Mouse (Mus musculus) hindbrain, embryonic 13.5 days (tissue): ENCODE data around the gene Drp2. TPM values are rescaled to one million over a fixed set of nuclear protein-coding genes. Genes with fewer than 3 reads are reported as not detected.

ENCODE experiments used
- ATAC-seq: fragments of 200-750 bp; cut with Nextera tagmentation; 2 replicates; pipeline ENCODE4 v1.8.0; 2017; ENCODE audit warnings: moderate TSS enrichment; ENCODE audit not compliant: low FRiP score
- H3K27ac ChIP-seq: fragments of 300-500 bp; sonication (generic); 2 replicates; pipeline ENCODE4 v1.5.1; 2015; ENCODE audit warnings: inconsistent platforms, mild to moderate bottlenecking, moderate library complexity
- H3K27me3 ChIP-seq: fragments of 300-500 bp; sonication (generic); 2 replicates; pipeline ENCODE4 v1.6.1; 2015; ENCODE audit warnings: mild to moderate bottlenecking, inconsistent platforms
- H3K36me3 ChIP-seq: fragments of 300-500 bp; sonication (generic); 2 replicates; pipeline ENCODE4 v1.6.1; 2015; ENCODE audit warnings: mild to moderate bottlenecking, inconsistent platforms
- H3K4me1 ChIP-seq: fragments of 300-500 bp; sonication (generic); replicated peaks from 2 replicates; pipeline ENCODE4 v1.6.1; 2015; ENCODE audit warnings: inconsistent platforms
- H3K4me2 ChIP-seq: fragments of 300-500 bp; sonication (generic); 2 replicates; pipeline ENCODE4 v1.6.1; 2015; ENCODE audit warnings: inconsistent platforms, mild to moderate bottlenecking, moderate library complexity
- H3K4me3 ChIP-seq: fragments of 300-500 bp; sonication (generic); 2 replicates; pipeline ENCODE4 v1.5.1; 2015; ENCODE audit warnings: mild to moderate bottlenecking, inconsistent platforms
- H3K9ac ChIP-seq: fragments of 300-500 bp; sonication (generic); 2 replicates; pipeline ENCODE4 v1.6.1; 2015; ENCODE audit warnings: mild to moderate bottlenecking, inconsistent platforms
- H3K9me3 ChIP-seq: fragments of 300-500 bp; sonication (generic); 2 replicates; pipeline ENCODE4 v1.6.1; 2016; ENCODE audit warnings: inconsistent platforms
- WGBS: fragments of 180-500 bp; shearing (Covaris S2); methylation state at CpG from one replicate; pipeline ENCODE4 v1.1.7; 2015; 5-methylcytosine and 5-hydroxymethylcytosine counted together
- polyA plus RNA-seq: library from polyadenylated mRNA; unstranded; fragments of >200 nt; fragmentation: Nextera tagmentation; extraction: Ambion mirVana; gene quantifications from 2 replicates; pipeline ENCODE4 v1.2.1, GENCODE M21; 2015

The Drp2 gene
- polyA plus RNA-seq, result 19.0 and 20.8 TPM in 2 replicates

DNA sequence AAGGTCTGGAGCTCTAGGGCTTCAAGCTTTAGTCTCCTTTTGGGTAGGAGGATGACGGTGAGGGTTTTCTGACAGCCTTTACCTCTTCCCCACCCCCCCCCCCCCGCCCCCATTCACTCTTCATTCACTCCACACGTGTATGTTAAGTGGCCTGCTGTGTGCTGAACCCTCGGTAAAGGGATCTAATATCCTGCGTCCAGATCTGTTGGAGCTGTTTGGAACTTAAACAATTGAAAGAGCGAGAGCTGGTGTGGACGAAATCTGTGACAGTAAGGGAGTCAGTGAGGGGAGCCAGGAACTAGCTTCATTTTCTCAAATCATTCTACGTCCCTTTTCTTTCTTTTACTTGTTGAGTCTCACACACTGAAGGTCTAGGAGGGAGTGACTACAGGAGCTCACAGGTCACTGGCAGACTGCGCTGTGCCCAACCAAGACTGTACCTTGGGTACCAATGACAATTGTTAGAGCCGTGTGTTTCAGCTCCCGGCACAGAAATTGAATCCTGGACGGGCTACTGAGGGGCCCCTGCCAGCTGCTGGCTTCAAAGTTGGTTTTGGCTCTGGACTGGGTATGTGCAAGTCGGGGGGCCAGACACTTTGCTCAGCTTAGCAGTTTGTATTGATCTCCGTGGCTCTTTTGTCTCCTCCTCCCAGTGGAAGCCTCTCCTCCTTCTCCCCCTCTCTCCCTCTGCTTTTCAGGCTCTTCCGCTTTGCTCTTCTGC, at the start of gene Drp2:
Gene Drp2 (plus strand): TSS at position 689 of the 721 bp plus-strand sequence.
- H3K27ac ChIP-seq, result peak within 1 kb of the TSS; percentile 83
- ATAC-seq, result peak; percentile 87
- peak within 1 kb of the TSS; percentile 43 for H3K4me3 ChIP-seq
- H3K27me3 ChIP-seq, result no peaks in the 10 kb centered on the region
- WGBS, result 26% methylated on average over 14 of the region's 15 CpGs
- no peaks in the 10 kb centered on the region for H3K9me3 ChIP-seq
- peak within 1 kb of the TSS; percentile 56 for H3K4me2 ChIP-seq
- H3K36me3 ChIP-seq, result no peaks in the 10 kb centered on the region
- peak within 1 kb of the TSS; percentile 70 for H3K9ac ChIP-seq
- peaks cover 5% of the 10 kb centered on the region; the same call in 1 of the 2 replicates for H3K4me1 ChIP-seq

DNA sequence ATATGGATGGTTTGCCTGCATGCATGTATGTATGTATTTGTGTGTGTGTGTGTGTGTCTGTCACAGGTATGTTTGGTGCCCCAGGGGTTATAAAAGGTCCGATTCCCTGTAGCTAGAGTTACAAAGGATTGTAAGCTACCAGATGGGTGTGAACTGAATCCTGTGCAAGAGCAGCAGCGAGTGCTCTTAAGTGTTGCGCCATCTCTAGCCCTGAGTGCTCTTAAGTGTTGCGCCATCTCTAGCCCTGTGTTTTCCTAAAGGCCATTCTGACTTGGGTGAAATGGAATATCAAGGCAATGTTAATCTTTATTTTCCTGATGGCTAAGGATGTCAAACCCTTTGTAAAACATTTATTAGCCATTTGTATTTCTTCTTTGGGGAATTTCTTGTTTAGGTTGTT, 45.0 kb upstream of the Drp2 start:
- Histone ChIP-seq H3K9me3 (no peaks in the 10 kb centered on the region), H3K27me3 (no peaks in the 10 kb centered on the region), H3K4me2 (no peak overlapping the region), H3K9ac (no peak overlapping the region), H3K4me3 (no peak overlapping the region), H3K27ac (no peak overlapping the region), H3K36me3 (no peaks in the 10 kb centered on the region), H3K4me1 (no peaks in the 10 kb centered on the region)
- WGBS, result 87% methylated on average over 4 of the region's 4 CpGs
- no peak for ATAC-seq

DNA sequence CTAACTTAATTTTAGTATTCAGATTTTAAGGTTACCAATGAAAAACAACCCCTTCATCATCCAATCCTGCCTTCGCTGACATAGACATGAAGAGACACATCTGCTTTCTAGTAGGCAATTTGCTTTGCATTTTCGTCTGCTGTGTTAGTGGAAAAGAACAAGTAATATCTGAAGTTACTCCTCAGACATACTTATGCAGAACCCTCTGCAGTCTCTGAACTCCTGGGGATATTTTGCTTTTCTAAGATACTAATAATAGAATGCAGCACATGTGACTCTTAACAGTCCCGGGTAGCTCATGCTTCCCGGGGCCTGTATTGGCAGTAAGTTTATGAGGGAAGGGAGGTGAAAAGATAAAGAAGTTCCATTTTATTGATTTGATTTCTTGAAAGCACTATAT, 42.2 kb upstream of the Drp2 start:
- no peaks in the 10 kb centered on the region for H3K9me3 ChIP-seq
- H3K4me3 ChIP-seq, result no peak overlapping the region
- no peak overlapping the region for H3K4me2 ChIP-seq
- ATAC-seq, result no peak
- H3K27me3 ChIP-seq, result no peaks in the 10 kb centered on the region
- no peaks in the 10 kb centered on the region for H3K36me3 ChIP-seq
- WGBS, result 96% methylated on average over 4 of the region's 4 CpGs
- no peak overlapping the region for H3K9ac ChIP-seq
- H3K27ac ChIP-seq, result no peak overlapping the region
- H3K4me1 ChIP-seq, result no peaks in the 10 kb centered on the region

DNA sequence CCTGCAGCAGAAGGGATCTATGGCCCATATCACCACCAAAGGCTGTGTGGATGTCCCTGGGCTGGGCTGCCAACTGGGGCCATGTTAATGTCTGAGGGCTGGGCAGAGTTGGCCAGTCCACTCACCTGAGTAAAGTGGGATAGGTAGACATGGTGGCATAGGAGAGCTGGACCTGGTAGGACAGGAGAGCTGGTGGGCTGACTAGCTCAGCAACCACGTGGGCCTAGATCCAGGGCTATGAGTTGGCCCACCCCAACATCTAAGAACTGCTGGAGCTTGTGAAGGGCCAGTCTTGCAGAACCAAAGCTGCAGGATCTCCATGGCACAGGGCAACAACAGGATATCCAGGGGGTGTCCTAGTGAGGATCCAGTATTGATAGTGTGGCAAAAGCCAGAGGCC, 38.9 kb upstream of the Drp2 start:
- ATAC-seq, result no peak

DNA sequence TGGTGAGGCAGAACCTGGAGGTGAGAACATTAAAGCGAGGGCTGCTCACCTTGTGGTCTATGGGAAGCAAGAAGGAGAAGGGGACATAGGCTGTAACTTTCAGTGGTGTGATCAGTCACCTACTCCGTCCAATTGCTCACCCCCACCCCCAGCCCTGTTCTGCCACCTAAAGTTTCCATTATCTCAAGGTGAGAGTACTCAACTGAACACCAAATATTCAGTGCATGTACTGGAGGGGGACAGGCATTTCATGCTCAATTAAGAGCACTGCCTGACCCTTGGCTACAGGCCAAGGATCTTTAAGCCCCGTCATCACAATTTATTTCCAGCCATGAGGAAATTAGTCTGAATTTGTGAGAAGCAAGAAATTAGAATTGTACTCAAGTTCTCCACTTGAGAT, 37.8 kb upstream of the Drp2 start:
- H3K36me3 ChIP-seq, result no peaks in the 10 kb centered on the region
- no peak for ATAC-seq
- H3K9me3 ChIP-seq, result no peaks in the 10 kb centered on the region
- no peak overlapping the region for H3K4me3 ChIP-seq
- no peak overlapping the region for H3K4me2 ChIP-seq
- WGBS, result 87% methylated on average over 3 of the region's 3 CpGs
- H3K27ac ChIP-seq, result no peak overlapping the region
- no peak overlapping the region for H3K9ac ChIP-seq
- no peaks in the 10 kb centered on the region for H3K4me1 ChIP-seq
- no peaks in the 10 kb centered on the region for H3K27me3 ChIP-seq

More for the DNA sequence above, 38.9 kb upstream of the Drp2 start:
- no peaks in the 10 kb centered on the region for H3K9me3 ChIP-seq
- no peak overlapping the region for H3K27ac ChIP-seq
- no peak overlapping the region for H3K4me2 ChIP-seq
- no peaks in the 10 kb centered on the region for H3K36me3 ChIP-seq
- 100% methylated on average over 1 of the region's 1 CpGs for WGBS
- no peaks in the 10 kb centered on the region for H3K4me1 ChIP-seq
- H3K9ac ChIP-seq, result no peak overlapping the region
- H3K4me3 ChIP-seq, result no peak overlapping the region
- H3K27me3 ChIP-seq, result no peaks in the 10 kb centered on the region

DNA sequence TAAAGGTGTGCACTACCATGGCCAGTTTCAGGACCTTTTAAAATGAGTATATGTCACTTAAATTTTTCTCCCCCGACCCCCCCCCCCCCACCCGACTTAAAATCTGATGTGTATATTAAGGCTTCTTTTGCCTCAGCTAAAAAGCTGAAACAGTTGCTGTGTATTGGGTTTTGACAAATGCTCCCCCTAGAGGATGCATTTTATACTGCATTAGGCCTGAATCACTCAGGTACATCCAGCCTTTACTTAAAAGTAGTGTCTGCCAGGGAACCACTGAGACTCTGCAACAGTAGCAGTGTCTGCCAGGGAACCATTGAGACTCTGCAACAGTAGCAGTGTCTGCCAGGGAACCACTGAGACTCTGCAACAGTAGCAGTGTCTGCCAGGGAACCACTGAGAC, 33.1 kb upstream of the Drp2 start:
- H3K36me3 ChIP-seq, result no peaks in the 10 kb centered on the region
- ATAC-seq, result no peak
- H3K9me3 ChIP-seq, result no peaks in the 10 kb centered on the region
- H3K27me3 ChIP-seq, result no peaks in the 10 kb centered on the region
- no peak overlapping the region for H3K9ac ChIP-seq
- WGBS, result 0% methylated on average over 2 of the region's 2 CpGs
- H3K4me2 ChIP-seq, result no peak overlapping the region
- no peak overlapping the region for H3K27ac ChIP-seq
- H3K4me3 ChIP-seq, result no peak overlapping the region
- no peaks in the 10 kb centered on the region for H3K4me1 ChIP-seq

DNA sequence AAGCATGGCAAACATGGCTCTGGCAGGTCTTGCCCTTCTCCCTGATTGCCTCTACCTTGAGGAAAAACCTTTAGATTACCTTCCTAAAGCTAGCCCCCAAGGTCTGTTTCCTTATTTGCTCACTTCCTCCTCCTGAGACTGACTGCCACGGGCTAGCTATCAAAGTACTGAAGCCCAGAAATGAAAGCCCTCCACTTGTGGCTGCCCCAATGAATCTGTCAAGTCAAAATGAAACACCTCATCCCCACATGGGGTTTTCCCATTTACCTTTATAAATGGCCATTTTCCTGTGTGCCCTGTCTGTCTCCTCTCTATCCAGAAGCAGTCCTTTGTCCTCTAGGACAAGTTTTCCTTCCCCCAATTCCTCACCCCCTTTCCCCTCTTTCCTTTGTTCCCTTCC, 30.2 kb upstream of the Drp2 start:
- no peak for ATAC-seq
- 67% methylated on average over 1 of the region's 1 CpGs for WGBS
- Histone ChIP-seq H3K4me2 (no peak overlapping the region), H3K27ac (no peak overlapping the region), H3K9ac (no peak overlapping the region), H3K36me3 (no peaks in the 10 kb centered on the region), H3K27me3 (no peaks in the 10 kb centered on the region), H3K4me1 (no peaks in the 10 kb centered on the region), H3K4me3 (no peak overlapping the region), H3K9me3 (no peaks in the 10 kb centered on the region)

DNA sequence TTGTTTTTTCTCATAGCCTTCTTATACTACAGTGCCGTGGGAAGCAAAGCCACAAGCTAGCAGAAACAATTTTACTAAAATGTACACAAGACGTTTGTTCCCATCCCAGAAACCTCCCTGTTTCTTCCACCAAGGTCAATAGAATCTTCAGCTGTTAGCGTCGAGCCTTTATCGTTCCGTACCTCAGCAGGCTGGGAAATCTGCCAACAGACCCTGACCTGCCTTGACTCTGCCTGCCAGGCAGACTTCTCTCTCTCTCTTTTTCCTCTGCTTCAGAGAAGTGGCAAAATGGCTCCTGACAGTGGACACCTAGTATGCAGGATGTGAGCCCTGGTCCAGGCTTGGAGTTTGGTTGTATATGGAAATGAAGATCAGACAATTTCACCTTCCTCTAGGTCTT, 19.5 kb upstream of the Drp2 start:
- Histone ChIP-seq H3K27ac (no peak overlapping the region), H3K9me3 (no peaks in the 10 kb centered on the region), H3K4me3 (no peak overlapping the region), H3K9ac (no peak overlapping the region), H3K36me3 (no peaks in the 10 kb centered on the region), H3K4me2 (no peak overlapping the region), H3K4me1 (no peaks in the 10 kb centered on the region), H3K27me3 (no peaks in the 10 kb centered on the region)
- WGBS, result 85% methylated on average over 6 of the region's 6 CpGs
- ATAC-seq, result no peak

DNA sequence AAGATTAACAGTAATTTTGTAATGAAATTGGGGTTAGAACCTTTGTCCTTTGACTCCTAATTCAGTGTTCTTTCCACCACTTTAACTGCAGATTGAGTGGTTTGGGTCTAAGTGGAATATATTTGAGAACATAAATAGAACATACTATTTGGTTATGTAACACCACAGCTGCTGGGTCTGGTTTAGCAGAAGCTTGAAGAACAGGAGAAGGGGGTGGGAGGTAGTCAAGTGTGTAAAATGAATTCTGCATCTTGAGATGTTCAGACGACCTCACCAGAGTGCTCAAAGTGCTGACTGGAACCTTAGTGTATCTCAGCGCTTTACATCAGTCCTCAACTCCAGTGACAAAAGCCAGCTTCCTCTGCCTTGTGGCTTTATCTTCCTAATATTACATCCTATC, 5.4 kb upstream of the Drp2 start:
- 86% methylated on average over 2 of the region's 2 CpGs for WGBS
- H3K9ac ChIP-seq, result no peak overlapping the region

DNA sequence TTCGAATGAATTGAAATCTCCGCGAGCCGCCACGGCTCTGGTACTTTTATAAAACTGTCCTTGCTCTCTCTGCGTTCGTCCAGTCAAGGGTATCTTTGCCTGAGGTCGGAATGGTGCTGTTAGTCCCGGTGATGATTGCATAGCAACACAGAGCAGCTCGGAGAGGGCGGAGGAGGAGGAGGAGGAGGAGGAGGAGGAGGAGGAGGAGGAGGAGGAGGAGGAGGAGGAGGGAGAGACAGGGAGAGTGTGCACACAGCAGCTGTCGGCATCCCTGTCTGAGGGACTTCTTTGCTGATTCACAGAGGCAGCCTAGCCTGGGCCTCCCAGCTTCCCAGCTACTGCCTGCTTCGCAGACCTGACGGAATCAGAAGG, 219 bp downstream of the Drp2 start:
- 25% methylated on average over 11 of the region's 14 CpGs for WGBS
- H3K4me3 ChIP-seq, result peak overlapping the region; percentile 43
- ATAC-seq, result peak; percentile 79
- no peaks in the 10 kb centered on the region for H3K27me3 ChIP-seq
- H3K27ac ChIP-seq, result peak overlapping the region; percentile 83
- peak overlapping the region; percentile 56 for H3K4me2 ChIP-seq
- peak overlapping the region; percentile 70 for H3K9ac ChIP-seq
- H3K4me1 ChIP-seq, result peaks cover 5% of the 10 kb centered on the region; the same call in 1 of the 2 replicates
- no peaks in the 10 kb centered on the region for H3K9me3 ChIP-seq
- no peaks in the 10 kb centered on the region for H3K36me3 ChIP-seq

More for the DNA sequence above, 5.4 kb upstream of the Drp2 start:
- Histone ChIP-seq H3K4me3 (no peak overlapping the region), H3K36me3 (no peaks in the 10 kb centered on the region), H3K27me3 (no peaks in the 10 kb centered on the region), H3K27ac (no peak overlapping the region), H3K4me2 (no peak overlapping the region), H3K4me1 (no peaks in the 10 kb centered on the region), H3K9me3 (no peaks in the 10 kb centered on the region)
- no peak for ATAC-seq

DNA sequence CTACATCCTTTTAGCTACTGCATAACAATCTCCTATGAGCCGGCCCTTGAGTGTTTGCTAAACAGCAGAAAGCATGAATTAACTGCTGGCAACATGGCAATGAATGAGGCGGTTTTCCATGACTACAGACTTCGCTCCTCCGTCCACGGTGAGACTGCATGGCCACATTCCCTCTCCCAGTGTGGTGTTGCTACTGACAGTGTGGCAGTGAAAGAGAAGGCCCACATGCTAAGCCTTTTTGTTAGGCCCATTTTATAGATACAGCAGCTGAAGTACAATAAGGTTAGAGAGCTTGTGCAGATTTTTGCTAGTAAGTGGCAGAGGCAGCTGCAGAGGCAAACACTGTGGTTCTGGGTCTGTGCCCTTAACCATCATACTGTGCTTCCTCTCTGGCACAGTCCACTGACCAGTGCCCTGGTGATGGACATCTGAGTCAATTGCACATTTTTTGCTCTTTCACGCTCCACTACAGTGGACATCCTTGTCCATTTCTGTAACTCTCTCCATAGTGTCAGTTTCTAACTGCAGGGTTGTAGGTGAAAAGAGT, 5.1 kb downstream of the Drp2 start:
- Histone ChIP-seq H3K4me2 (no peak overlapping the region), H3K36me3 (no peaks in the 10 kb centered on the region), H3K27me3 (no peaks in the 10 kb centered on the region), H3K4me1 (peaks cover 5% of the 10 kb centered on the region; the same call in 1 of the 2 replicates), H3K27ac (no peak overlapping the region), H3K9me3 (no peaks in the 10 kb centered on the region), H3K9ac (no peak overlapping the region), H3K4me3 (no peak overlapping the region)
- no peak for ATAC-seq
- WGBS, result 71% methylated on average over 6 of the region's 6 CpGs

DNA sequence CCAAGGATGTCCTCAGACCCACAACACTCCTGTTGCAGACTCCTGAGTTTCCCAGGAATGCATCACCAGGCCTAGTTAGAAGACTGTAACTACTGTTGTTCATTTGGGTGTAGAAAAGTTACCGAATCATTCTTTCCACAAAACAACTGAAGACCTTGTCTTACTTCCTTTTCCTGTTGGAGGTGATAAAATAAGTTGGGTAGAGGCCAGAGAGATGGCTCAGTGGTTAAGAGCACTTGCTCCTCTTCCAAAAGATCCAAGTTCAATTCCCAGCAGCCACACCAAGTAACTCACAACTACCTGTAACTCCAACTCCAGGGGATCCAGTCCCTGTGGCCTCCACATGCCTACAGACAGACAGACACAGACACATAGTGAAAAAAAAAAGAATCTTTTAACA, 7.7 kb downstream of the Drp2 start:
- Histone ChIP-seq H3K4me2 (no peak overlapping the region), H3K27me3 (no peaks in the 10 kb centered on the region), H3K9me3 (no peaks in the 10 kb centered on the region), H3K27ac (no peak overlapping the region), H3K4me3 (no peak overlapping the region), H3K4me1 (no peaks in the 10 kb centered on the region), H3K36me3 (no peaks in the 10 kb centered on the region), H3K9ac (no peak overlapping the region)
- WGBS, result 94% methylated on average over 1 of the region's 1 CpGs
- no peak for ATAC-seq

DNA sequence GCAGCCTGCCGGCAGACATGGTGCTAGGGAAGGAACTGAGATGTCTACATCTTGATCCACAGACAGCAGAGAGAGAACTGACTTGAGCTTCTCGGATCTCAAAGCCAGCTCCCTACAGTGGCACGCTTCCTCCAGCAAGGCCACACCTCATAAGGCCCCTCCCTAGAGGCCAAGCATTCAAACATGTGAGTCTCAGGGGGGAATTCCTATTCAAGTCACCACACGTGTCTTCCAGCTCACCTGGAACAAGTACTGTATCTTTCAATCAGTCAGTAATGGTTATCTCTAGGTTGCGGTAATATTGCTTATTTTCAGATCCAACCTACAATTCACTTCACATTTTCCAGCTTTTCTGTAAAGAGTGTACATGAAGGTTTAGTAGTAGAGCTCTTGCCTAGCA, 15.7 kb downstream of the Drp2 start:
- WGBS, result 84% methylated on average over 5 of the region's 5 CpGs
- Histone ChIP-seq H3K27me3 (no peaks in the 10 kb centered on the region), H3K4me1 (no peaks in the 10 kb centered on the region), H3K27ac (no peak overlapping the region), H3K4me3 (no peak overlapping the region), H3K4me2 (no peak overlapping the region), H3K9me3 (no peaks in the 10 kb centered on the region), H3K9ac (no peak overlapping the region), H3K36me3 (no peaks in the 10 kb centered on the region)
- ATAC-seq, result no peak
